Mouse (Mus musculus): ENCODE data around the gene Dpp4. TPM values are rescaled to one million over a fixed set of nuclear protein-coding genes. Genes with fewer than 3 reads are reported as not detected.

Dpp4 gene
- polyA plus RNA-seq, 1 experiment from 2014 or later = 41.8 TPM

- Histone ChIP-seq H3K9ac (replicated peaks; ENCODE audit: low read depth) (no peak overlapping the region), H3K27me3 (replicated peaks; ENCODE audit: insufficient read depth, low read length) (no peaks in the 10 kb centered on the region), H3K27ac (ENCODE audit: low read length) (no peak overlapping the region), H3K4me1 (ENCODE audit: insufficient read depth, low read depth, low read length) (no peaks in the 10 kb centered on the region), H3K9me3 (ENCODE audit: low read length) (no peaks in the 10 kb centered on the region), H3K4me3 (ENCODE audit: low read depth, low read length) (no peak overlapping the region), H3K36me3 (ENCODE audit: insufficient read depth, low read length) (no peaks in the 10 kb centered on the region), H3K4me2 (replicated peaks; ENCODE audit: low read depth, low read length) (no peak overlapping the region)
- 74% methylated on average over 14 of the region's 14 CpGs for WGBS
- TF ChIP-seq CTCF (IDR thresholded peaks at IDR 0.05) (no peak), EP300 (IDR thresholded peaks at IDR 0.05) (no peak)
- DNase-seq (ENCODE audit: low spot score) = no peak
- no peak for ATAC-seq
Observed at GRCm38 (mm10) chr2:62356606-62357005, 55.4 kb downstream of the Dpp4 start.

GRCm38 (mm10) chr2:62355766-62356165 is 56.3 kb downstream of the Dpp4 start:
- Histone ChIP-seq H3K4me1 (ENCODE audit: insufficient read depth, low read depth, low read length) (no peaks in the 10 kb centered on the region), H3K4me2 (replicated peaks; ENCODE audit: low read depth, low read length) (no peak overlapping the region), H3K27me3 (replicated peaks; ENCODE audit: insufficient read depth, low read length) (no peaks in the 10 kb centered on the region), H3K9me3 (ENCODE audit: low read length) (no peaks in the 10 kb centered on the region), H3K9ac (replicated peaks; ENCODE audit: low read depth) (no peak overlapping the region), H3K27ac (ENCODE audit: low read length) (no peak overlapping the region), H3K4me3 (ENCODE audit: low read depth, low read length) (no peak overlapping the region), H3K36me3 (ENCODE audit: insufficient read depth, low read length) (no peaks in the 10 kb centered on the region)
- no peak for TF ChIP-seq EP300 (IDR thresholded peaks at IDR 0.05)
- no peak for TF ChIP-seq CTCF (IDR thresholded peaks at IDR 0.05)
- 71% methylated on average over 6 of the region's 6 CpGs for WGBS
- ATAC-seq (no peak), DNase-seq (ENCODE audit: low spot score) (no peak)

- no peak overlapping the region for H3K4me3 ChIP-seq (ENCODE audit: low read depth, low read length)
- ATAC-seq (no peak), DNase-seq (ENCODE audit: low spot score) (no peak)
- H3K9ac ChIP-seq (replicated peaks; ENCODE audit: low read depth) = no peak overlapping the region
- H3K4me2 ChIP-seq (replicated peaks; ENCODE audit: low read depth, low read length) = no peak overlapping the region
- no peaks in the 10 kb centered on the region for H3K9me3 ChIP-seq (ENCODE audit: low read length)
- H3K27ac ChIP-seq (ENCODE audit: low read length) = no peak overlapping the region
- TF ChIP-seq CTCF (IDR thresholded peaks at IDR 0.05) (no peak), EP300 (IDR thresholded peaks at IDR 0.05) (no peak)
- 60% methylated on average over 3 of the region's 3 CpGs for WGBS
- H3K27me3 ChIP-seq (replicated peaks; ENCODE audit: insufficient read depth, low read length) = no peaks in the 10 kb centered on the region
- no peaks in the 10 kb centered on the region for H3K36me3 ChIP-seq (ENCODE audit: insufficient read depth, low read length)
- no peaks in the 10 kb centered on the region for H3K4me1 ChIP-seq (ENCODE audit: insufficient read depth, low read depth, low read length)
Observed at GRCm38 (mm10) chr2:62352035-62352434, 60.0 kb downstream of the Dpp4 start.

- no peaks in the 10 kb centered on the region for H3K9me3 ChIP-seq (ENCODE audit: low read length)
- no peaks in the 10 kb centered on the region for H3K4me1 ChIP-seq (ENCODE audit: insufficient read depth, low read depth, low read length)
- no peak for TF ChIP-seq EP300 (IDR thresholded peaks at IDR 0.05)
- no peak for TF ChIP-seq CTCF (IDR thresholded peaks at IDR 0.05)
- H3K4me3 ChIP-seq (ENCODE audit: low read depth, low read length) = no peak overlapping the region
- WGBS = 92% methylated on average over 9 of the region's 9 CpGs
- H3K27ac ChIP-seq (ENCODE audit: low read length) = no peak overlapping the region
- DNase-seq (ENCODE audit: low spot score) (no peak), ATAC-seq (no peak)
- H3K4me2 ChIP-seq (replicated peaks; ENCODE audit: low read depth, low read length) = no peak overlapping the region
- no peaks in the 10 kb centered on the region for H3K36me3 ChIP-seq (ENCODE audit: insufficient read depth, low read length)
- no peak overlapping the region for H3K9ac ChIP-seq (replicated peaks; ENCODE audit: low read depth)
- no peaks in the 10 kb centered on the region for H3K27me3 ChIP-seq (replicated peaks; ENCODE audit: insufficient read depth, low read length)
Observed at GRCm38 (mm10) chr2:62347762-62348161, 64.3 kb downstream of the Dpp4 start.

GRCm38 (mm10) chr2:62346771-62347170 is 65.3 kb downstream of the Dpp4 start:
- ATAC-seq = no peak
- Histone ChIP-seq H3K9ac (replicated peaks; ENCODE audit: low read depth) (no peak overlapping the region), H3K4me2 (replicated peaks; ENCODE audit: low read depth, low read length) (no peak overlapping the region), H3K4me3 (ENCODE audit: low read depth, low read length) (no peak overlapping the region), H3K4me1 (ENCODE audit: insufficient read depth, low read depth, low read length) (no peaks in the 10 kb centered on the region), H3K27ac (ENCODE audit: low read length) (no peak overlapping the region), H3K36me3 (ENCODE audit: insufficient read depth, low read length) (no peaks in the 10 kb centered on the region), H3K9me3 (ENCODE audit: low read length) (no peaks in the 10 kb centered on the region), H3K27me3 (replicated peaks; ENCODE audit: insufficient read depth, low read length) (no peaks in the 10 kb centered on the region)
- peak; percentile 49 for TF ChIP-seq CTCF (IDR thresholded peaks at IDR 0.05)
- TF ChIP-seq EP300 (IDR thresholded peaks at IDR 0.05) = no peak
- 24% methylated on average over 1 of the region's 1 CpGs for WGBS
- peak; percentile 21 for DNase-seq (ENCODE audit: low spot score)

GRCm38 (mm10) chr2:62344367-62344766 is 67.7 kb downstream of the Dpp4 start:
- H3K4me3 ChIP-seq (ENCODE audit: low read depth, low read length) = no peak overlapping the region
- H3K9ac ChIP-seq (replicated peaks; ENCODE audit: low read depth) = no peak overlapping the region
- no peaks in the 10 kb centered on the region for H3K4me1 ChIP-seq (ENCODE audit: insufficient read depth, low read depth, low read length)
- H3K36me3 ChIP-seq (ENCODE audit: insufficient read depth, low read length) = no peaks in the 10 kb centered on the region
- no peaks in the 10 kb centered on the region for H3K27me3 ChIP-seq (replicated peaks; ENCODE audit: insufficient read depth, low read length)
- H3K9me3 ChIP-seq (ENCODE audit: low read length) = no peaks in the 10 kb centered on the region
- WGBS = 38% methylated on average over 6 of the region's 6 CpGs
- no peak for TF ChIP-seq CTCF (IDR thresholded peaks at IDR 0.05)
- TF ChIP-seq EP300 (IDR thresholded peaks at IDR 0.05) = no peak
- H3K4me2 ChIP-seq (replicated peaks; ENCODE audit: low read depth, low read length) = no peak overlapping the region
- no peak for ATAC-seq
- H3K27ac ChIP-seq (ENCODE audit: low read length) = no peak overlapping the region
- DNase-seq (ENCODE audit: low spot score) = no peak

- no peak for TF ChIP-seq CTCF (IDR thresholded peaks at IDR 0.05)
- TF ChIP-seq EP300 (IDR thresholded peaks at IDR 0.05) = no peak
- no peaks in the 10 kb centered on the region for H3K36me3 ChIP-seq (ENCODE audit: insufficient read depth, low read length)
- H3K4me2 ChIP-seq (replicated peaks; ENCODE audit: low read depth, low read length) = no peak overlapping the region
- H3K27ac ChIP-seq (ENCODE audit: low read length) = no peak overlapping the region
- ATAC-seq = no peak
- no peak for DNase-seq (ENCODE audit: low spot score)
- H3K4me1 ChIP-seq (ENCODE audit: insufficient read depth, low read depth, low read length) = no peaks in the 10 kb centered on the region
- WGBS = 64% methylated on average over 14 of the region's 14 CpGs
- H3K27me3 ChIP-seq (replicated peaks; ENCODE audit: insufficient read depth, low read length) = no peaks in the 10 kb centered on the region
- no peak overlapping the region for H3K9ac ChIP-seq (replicated peaks; ENCODE audit: low read depth)
- no peak overlapping the region for H3K4me3 ChIP-seq (ENCODE audit: low read depth, low read length)
- no peaks in the 10 kb centered on the region for H3K9me3 ChIP-seq (ENCODE audit: low read length)
Observed at GRCm38 (mm10) chr2:62341734-62342128, 70.3 kb downstream of the Dpp4 start.
